Mouse (Mus musculus): ENCODE measurements around the gene Gm49358.

Gm49358 gene

DNA sequence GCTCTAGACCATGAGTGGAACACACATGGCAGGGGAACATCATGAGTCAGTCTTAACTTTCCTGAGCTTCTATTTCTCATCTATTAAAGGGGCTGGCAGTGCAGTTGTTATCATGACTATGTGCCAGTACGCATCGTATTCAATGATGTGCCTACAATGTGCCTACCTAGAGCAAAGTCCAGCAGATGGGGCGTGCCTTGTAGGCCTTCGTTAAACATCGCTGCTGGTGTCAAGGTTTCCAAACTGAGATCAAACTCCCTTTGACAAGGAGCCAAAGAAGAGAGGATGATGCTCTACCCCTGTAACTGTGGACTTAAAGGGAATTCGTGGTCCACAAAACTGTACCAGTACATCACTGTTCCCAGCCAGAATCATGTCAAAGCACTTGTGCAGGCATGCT lies 98.7 kb downstream of the Gm49358 start:
- no peak for DNase-seq (ENCODE audit: extremely low read depth, low read depth)

GRCm38 (mm10) chr10:86863429-86863828 lies 99.7 kb downstream of the Gm49358 start:
- no peak for DNase-seq (ENCODE audit: extremely low read depth, low read depth)

DNA sequence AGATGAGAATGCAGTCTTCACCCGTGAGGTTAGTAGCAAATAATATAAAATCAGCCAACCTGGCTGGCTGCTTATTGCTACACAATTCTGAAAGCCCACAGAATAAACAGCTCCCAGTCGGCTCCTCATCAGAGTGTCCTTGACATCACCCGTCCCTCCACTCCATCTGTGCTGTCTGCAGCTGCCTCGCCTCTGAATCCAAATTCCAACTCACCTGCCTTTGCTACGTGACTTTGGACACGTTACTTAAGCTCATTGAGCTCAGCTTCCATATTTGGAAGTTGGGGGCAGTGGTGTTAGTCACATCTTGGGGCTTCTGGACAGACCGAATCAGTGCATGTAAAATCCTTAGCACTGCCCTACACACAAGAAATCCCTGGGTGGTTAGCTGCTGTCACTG lies 108.3 kb downstream of the Gm49358 start:
- no peak for DNase-seq (ENCODE audit: extremely low read depth, low read depth)

DNA sequence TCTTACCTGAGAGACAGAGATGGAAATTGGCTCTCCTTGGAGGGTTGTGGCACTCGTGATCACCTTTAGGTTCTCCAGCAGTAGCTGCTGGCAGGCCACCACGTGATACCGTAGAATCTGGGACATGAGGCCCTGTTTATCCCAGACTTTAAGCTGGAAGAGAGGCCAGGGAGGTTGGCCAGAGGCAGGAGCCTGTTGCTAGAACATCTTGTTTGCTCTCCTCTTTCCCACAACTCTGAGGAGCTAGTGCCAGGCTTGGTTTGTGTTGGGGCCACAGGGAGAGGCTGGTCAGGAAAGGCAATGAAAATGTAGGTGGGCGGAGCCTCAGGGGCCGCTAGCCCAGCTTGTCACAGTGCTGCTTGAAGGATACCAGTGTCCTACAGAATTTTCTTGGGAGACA lies 108.8 kb downstream of the Gm49358 start:
- no peak for DNase-seq (ENCODE audit: extremely low read depth, low read depth)

DNA sequence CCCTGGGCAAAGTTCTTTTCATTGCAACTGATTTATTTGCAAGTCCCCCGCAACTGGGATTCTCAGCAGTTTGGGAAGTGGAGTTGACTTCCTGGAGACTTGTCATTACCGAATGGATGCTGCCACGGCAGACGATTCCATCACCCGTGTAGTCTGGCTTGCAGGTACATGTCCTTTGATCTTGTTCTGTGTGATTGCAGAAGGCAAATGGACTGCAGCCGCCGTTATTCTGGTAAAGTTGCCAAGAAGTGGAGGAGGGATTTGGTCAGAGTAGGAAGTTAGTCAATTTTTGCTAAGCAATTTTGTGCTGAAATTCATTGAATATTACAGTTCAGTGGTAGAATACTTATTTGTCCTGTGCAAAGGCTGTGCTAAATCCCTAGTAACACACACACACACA lies 114.9 kb downstream of the Gm49358 start:
- no peak for DNase-seq (ENCODE audit: extremely low read depth, low read depth)

GRCm38 (mm10) chr10:86880071-86880806 lies 116.5 kb downstream of the Gm49358 start:
- DNase-seq (ENCODE audit: extremely low read depth, low read depth) = no peak

GRCm38 (mm10) chr10:86881448-86881847 lies 117.7 kb downstream of the Gm49358 start:
- DNase-seq (ENCODE audit: extremely low read depth, low read depth) = no peak

Data from MEL-GATA-1-ER (cell line).